Mouse (Mus musculus) bone marrow, adult 2 months (tissue): ENCODE measurements around the gene Tmem132a.

Experiments used
- CTCF ChIP-seq: fragments of 200-500 bp; IDR thresholded peaks from 2 replicates; pipeline ENCODE4 v1.5.1; 2011; ENCODE audit warnings: low read length, control low read depth; ENCODE audit not compliant: control insufficient read depth, insufficient read depth
- POLR2A ChIP-seq: fragments of 200-500 bp; IDR thresholded peaks from 2 replicates; pipeline ENCODE4 v1.6.1; 2011; ENCODE audit warnings: low read depth, mild to moderate bottlenecking, control low read depth, low read length, borderline replicate concordance; ENCODE audit not compliant: control insufficient read depth

DNA sequence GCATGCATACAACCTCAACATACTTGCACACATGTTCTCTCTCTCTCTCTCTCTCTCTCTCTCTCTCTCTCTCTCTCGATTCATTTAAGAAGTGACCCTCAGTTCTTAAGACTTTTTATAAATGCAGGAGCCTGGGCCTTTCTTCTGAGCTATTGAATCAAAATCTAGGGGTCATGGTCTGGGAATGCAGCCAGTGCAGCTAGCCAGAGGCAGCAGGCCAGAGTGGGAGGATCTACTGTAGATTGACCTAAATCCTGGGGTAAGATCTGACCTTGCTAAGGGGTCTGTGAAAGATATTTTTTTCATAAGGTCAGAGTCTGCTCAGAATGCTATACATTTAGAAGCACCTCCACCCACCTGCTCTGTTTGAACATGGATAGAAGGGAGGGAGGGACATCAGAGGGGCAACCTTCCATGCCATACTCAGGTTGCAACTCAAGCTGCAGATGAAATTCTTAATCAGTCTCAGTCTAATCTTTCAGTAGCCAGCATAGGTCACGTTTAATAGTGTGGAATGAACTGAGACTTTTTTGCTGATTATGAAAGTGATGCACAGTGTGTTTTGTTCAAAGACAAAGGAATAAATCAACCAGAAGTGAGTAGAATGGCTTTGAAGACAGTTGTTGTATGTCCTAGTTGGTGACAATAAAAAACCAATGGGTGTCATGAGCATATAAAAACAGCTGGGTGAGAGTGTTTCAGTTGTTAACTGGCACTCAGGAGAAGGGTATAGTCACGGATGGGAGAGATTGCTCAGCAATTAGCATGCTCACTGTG lies 22.2 kb downstream of the Tmem132a start:
- TF ChIP-seq CTCF (no peak), POLR2A (no peak)
